Mouse (Mus musculus) kidney, adult 18-20 months (tissue): ENCODE results near the gene Btf3.
A peak's percentile ranks its signal among the peaks of the same experiment; 100 is the strongest.

Experiments used
- DNase-seq: peaks from one replicate; pipeline ENCODE4 v3.0.0; 2021

Btf3 gene

DNA sequence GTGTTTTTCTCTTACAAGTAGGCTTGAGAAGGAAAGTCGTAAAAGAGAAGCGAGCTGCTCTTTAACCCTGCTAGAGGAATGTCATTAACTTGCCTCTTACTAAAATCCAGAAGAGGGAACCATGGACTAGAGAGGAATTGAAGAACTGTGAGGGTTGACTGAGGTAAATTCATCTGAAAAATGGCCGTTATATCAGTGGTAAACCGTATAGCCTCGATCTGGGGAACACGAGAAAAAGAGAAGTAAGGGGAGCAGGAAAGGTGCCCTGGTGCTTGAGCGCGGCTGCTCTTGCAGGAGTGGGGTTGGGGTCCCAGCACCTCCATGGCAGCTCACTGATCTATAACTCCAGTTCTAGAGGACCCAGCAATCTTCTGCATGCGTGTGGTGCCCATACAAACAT lies 42.8 kb downstream of the Btf3 start:
- no peak for DNase-seq

DNA sequence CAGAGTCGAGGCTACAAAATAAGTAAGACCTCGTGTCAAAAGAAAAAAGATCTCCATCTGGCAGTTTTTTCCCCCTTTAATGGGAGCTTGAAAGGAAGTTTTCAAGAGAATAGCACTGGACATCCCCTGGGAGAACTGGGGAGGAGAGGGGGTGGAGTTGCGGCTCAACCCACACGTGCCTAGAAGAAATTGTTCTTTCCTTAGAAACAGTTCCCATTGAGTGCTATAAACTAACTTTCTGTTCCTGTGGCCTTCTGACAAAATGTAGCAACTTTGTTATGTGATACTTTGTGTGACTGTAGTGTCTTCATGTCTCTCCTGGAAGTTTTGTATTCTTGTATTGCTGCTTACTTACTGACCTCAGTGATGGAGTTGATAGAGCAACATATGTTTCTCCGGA lies 52.7 kb downstream of the Btf3 start:
- DNase-seq = no peak

DNA sequence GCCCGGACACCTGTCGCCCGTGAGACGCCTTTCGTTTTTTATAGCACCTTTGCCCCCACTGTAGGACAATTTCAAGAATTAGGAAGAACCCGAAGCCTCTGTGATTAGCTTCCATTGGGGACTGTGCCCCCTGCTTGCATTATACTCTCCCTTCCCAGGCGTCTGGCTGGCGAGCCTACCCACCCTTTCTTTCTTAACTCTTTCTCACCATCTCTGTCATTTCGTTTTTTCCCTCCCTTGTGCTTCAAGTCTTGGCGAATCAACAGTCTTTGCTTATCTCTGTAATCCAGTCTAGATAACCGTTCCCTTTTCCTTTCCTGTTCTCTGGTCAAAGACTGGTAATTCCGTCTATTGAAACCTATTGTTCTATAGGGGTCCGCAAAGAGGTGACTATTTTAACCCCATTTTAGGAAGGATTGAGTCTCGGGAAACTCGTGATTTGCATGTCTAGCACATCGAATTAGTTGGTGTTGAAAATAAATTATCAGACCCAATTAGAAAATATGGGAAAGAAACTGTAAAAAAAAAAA lies 53.3 kb downstream of the Btf3 start:
- no peak for DNase-seq

DNA sequence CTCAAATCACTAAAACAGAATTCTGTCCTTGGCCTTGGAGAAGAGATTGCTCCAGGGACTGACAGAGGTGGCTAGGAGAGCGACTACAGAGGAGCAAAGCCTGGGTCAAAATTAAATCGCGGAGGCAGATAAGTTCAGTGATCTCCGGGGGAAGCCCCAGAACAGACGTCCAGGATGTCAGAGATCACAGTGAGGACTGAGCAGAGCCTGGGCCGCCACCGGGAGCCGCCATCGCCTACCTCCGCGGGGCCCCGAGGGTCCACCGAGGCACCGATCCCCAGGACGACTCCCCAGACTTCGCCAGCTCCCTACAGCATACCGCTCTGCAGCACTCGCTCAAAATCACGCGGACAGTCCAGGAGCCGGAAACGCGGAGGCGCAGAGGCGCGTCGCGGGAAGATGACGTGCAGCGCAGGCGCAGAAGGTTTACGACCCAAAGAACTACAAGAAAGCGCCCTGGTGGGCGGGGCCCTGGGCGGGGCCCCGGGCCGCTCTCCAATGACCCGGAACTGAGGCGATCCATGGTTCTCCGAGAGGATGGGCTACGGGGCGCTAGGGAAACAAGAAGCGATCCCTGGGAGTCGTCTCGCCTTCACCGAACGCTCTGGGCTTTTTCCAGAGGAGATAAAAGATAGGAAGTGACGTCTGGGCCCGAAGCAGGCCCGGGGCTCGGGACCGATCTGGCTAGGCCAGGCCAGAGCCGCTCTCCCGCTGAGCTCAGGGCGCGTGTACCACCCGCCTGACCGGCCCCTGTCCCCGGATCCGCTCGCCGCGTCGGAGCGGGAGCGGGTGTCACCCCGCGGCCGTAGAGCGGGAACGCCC lies 54.0 kb downstream of the Btf3 start, which contains the start of the genes Utp15 and Ankra2:
Gene Utp15 (minus strand): TSS at position 406 of the 822 bp plus-strand sequence.
Gene Ankra2 (plus strand): TSS at position 439 of the 822 bp plus-strand sequence.
- peak; percentile 98 for DNase-seq
